Mouse (Mus musculus) v-Abl transformed pro-B cells (cell line): ENCODE results near the gene Myog.

Experiments used
- in situ Hi-C, 2 experiments: fragments of 400-800 bp; cut with MboI; formaldehyde crosslinking; loops; one replicate each; pipeline ENCODE4 v1.15.1; 2025; ENCODE audit not compliant: unreplicated experiment in 2 of 2

Myog gene

DNA sequence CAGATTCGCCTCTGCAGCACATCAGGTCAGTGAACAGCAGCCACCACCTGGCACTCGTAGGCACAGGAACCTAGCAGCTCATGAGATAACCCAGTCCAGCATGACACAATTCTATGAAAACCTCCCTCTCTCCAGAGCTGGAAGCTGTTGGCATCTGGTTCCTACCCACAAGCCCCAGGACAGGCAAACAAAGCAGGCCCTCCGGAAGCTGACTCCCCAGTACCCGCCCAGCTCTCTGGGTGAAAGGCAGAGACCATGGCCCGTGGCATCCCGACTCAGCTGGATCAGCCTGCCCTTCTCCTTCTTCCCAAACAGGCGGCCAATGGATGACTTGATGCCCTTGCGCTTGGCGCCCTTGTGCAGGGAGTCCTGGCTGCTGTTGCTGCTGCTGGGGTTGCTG is 26.6 kb downstream of the Myog start:
- in situ Hi-C loops: loop anchor here in 1 of 2 experiments (25.0 kb wide), 1 partner anchor 279 kb away; the partner anchor contains the start of gene Fmod

GRCm38 (mm10) chr1:134318261-134318660 is 28.5 kb downstream of the Myog start:
- in situ Hi-C loops: loop anchor here in 1 of 2 experiments (25.0 kb wide), 1 partner anchor 281 kb away; the partner anchor contains the start of gene Fmod

DNA sequence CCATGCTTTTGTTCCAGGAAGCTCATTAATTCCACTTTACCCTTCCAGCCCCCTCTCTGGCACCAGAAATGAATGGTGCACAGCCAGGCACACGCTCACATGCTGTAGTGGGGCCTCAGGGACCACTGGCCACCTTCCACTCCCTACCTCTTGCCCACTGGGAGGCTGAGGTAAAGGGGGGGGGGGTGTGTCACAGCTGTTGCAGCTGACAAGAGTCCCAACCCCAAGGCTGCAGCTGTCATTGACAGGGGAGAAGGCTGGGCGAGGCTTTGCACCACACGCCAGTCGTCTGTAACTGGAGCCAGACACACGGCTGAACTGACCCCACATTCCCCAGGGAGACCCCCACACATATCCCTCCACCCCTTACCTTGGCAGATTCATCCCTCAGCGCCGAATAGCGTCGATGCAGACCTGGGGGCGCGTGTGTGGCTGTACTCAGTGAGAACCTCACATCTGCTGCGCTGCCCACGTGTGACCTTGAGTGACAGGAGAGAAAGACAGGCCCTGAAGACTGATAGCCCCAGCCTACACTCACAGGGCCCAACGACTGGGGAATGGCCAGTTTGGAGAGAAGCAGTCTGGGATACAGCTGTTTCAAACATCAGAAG is 31.0 kb downstream of the Myog start:
- in situ Hi-C loops: loop anchor here in 1 of 2 experiments (25.0 kb wide), 1 partner anchor 283 kb away; the partner anchor contains the start of gene Fmod

GRCm38 (mm10) chr1:134322591-134322990 is 32.8 kb downstream of the Myog start:
- in situ Hi-C loops: loop anchor here in 1 of 2 experiments (25.0 kb wide), 1 partner anchor 285 kb away; the partner anchor contains the start of gene Fmod

DNA sequence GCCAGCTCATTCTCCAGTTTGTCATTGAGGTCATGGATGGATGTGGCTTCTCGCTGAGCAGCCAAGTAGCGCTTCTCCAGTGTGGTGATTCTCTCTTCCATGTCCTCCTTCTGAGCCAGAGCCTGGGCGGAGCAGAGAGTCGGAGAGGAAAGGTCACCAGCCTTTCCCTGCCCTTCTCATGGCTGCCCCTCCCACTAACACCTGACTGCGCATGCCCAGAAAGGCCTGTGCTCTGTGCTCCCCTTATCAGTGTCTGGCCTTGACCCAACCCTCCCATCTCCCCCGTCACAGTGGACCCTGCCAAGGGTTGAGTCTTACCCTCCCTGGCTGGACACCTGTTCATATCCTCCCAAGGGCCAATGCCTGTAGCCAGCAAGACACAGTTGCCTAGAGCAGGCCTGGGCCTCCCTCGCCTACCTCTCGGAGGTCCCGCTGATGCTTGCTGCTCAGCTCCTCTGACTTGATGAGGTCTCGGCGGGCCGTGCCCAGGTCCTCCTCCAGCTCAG is 37.1 kb downstream of the Myog start:
- in situ Hi-C loops: no loop called here

GRCm38 (mm10) chr1:134331879-134332635 is 42.3 kb downstream of the Myog start:
- in situ Hi-C loops: loop anchor here (5.0 kb wide), 1 partner anchor 180 kb away; no protein-coding TSS in a partner anchor

DNA sequence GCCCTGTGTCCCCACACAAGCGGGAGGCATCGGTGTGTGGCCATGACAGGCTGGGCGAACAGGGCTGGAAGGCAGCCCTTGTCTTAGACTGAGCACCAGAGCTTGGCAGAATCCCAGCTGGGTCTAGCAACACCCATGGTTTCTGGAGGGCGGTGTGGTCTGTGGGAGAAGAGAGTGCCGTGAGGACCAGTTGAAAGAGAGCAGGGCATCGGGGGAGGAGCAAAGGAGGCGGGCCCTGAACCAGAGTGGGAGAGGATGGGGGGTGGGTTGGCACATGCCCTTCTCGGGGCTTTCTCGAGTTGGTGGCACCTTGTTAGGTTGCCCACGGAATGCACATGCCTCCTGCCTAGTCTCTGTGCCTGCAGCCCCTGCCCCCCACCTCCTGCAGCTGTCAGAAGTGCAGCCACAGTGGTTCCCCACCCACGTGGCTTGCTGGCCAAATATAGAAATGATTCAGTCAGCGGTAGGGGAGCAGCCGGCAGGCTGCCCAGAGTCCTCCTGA is 43.0 kb downstream of the Myog start, which contains the start of gene Ppfia4:
Gene Ppfia4, minus strand, starts transcription at position 159 of the 502 bp plus-strand sequence.
- in situ Hi-C loops: loop anchor here (5.0 kb wide), 1 partner anchor 181 kb away; no protein-coding TSS in a partner anchor

DNA sequence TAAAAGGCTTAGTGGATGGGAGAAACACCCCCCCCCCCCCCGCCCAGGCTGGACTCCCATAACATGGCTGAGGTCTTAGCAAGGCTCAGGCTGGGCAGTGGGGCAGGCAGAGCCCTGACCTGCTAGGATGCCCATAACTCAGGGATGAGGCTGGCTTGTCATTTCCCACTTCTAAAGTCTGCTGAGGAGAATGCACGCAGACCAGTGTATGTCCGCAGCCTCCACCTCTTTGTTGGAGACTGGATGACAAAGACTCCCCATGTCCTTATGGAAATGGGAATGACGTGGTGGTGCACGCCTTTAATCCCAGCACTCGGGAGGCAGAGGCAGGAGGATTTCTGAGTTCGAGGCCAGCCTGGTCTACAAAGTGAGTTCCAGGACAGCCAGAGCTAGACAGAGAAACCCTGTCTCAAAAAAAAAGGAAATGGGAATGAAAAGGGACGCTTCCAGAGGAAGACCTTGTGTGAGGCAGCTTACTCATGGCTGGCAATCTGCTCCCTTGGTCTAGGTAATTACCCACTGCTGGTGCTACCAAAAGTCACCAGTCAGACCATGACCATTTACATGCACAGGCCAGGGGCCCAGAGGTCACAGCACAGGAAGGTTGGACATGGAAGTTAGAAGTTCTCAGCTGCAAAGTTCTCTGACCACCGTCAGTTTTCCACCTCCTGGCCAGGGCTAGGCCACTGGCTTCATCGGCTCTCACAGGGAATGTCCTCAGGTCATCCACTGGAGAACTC is 43.8 kb downstream of the Myog start:
- in situ Hi-C loops: loop anchor here (5.0 kb wide), 1 partner anchor 181 kb away; no protein-coding TSS in a partner anchor

- in situ Hi-C loops: loop anchor here (5.0 kb wide), 1 partner anchor 182 kb away; no protein-coding TSS in a partner anchor
These were observed 44.5 kb downstream of the Myog start for GRCm38 (mm10) chr1:134334111-134334827.

DNA sequence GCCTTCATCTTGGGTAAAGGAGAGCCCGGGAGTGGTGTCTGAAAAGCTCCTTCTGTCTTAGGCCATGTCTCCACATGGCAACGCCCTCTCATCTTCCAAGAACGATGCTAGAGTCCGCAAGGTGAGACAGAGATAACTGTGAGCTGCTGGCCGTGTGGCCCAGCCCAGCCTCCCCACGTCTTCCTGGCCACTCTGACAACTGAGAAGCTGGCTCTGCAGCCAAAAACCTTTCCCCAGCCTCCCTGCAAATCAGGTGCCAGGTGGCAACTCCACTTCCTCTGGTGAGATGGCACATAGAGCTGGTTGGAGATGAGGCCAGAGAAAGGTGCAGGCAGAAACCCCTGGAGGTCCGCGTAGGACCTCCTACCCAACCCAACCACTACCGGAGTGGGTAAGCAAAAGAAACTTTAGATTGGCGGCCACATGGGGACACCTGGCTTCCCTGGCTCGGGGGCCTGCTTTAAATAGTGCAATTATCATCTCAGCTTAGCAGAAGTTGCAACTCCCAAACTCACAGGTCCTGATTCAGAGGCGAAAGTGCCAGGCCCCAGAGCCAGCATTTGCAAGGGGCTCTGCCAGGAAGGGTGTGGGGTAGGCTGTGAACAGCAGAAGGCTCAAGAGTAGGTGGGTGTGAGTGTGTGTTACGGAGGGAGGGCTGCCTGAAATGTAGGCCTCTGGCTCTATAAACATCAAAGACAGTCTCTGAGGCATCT is 45.6 kb downstream of the Myog start:
- in situ Hi-C loops: no loop called here

GRCm38 (mm10) chr1:134335924-134336810 is 46.4 kb downstream of the Myog start:
- in situ Hi-C loops: no loop called here

GRCm38 (mm10) chr1:134336958-134337710 is 47.3 kb downstream of the Myog start:
- in situ Hi-C loops: no loop called here

GRCm38 (mm10) chr1:134339162-134339561 is 49.4 kb downstream of the Myog start:
- in situ Hi-C loops: no loop called here

- in situ Hi-C loops: no loop called here
These were observed 50.2 kb downstream of the Myog start for GRCm38 (mm10) chr1:134339757-134340619.

DNA sequence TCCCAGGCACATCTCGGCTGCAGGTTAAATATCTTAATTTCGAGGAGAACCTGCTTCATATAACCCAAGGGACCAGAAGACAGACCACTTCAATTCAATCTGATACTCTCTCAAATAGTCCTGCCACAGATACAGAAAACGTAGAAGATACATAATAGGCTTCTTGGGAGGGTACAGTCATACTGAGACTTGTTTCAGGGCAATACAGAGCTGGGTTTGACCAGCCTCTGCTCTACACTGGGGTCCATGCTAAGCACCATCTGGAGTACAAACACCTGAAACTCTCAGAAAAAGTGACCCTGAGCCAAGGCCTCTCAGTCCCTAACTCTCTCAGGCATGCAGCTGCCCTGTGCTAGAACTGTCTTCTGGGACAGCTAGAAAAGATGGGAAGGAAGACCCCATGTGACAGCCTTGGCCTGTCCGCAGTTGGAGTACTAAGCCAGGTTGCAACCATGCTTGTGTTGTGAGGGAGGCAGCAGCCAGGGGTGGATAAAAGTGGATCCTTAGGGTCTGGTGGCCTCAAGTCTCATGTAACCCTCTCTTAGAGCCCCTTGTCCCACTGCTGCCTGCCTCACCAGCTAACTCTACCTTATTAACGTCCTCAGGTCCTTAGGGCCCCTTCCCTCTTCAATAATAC is 52.0 kb downstream of the Myog start:
- in situ Hi-C loops: no loop called here
